Mouse (Mus musculus) stomach, embryonic 15.5 days (tissue): ENCODE data around the gene Sh3gl1. TPM values are rescaled to one million over a fixed set of nuclear protein-coding genes. Genes with fewer than 3 reads are reported as not detected.
A peak's percentile ranks its signal among the peaks of the same experiment; 100 is the strongest.
"Not testable (repeated sequence)": the region's sequence is repeated elsewhere in the genome, so short reads cannot be mapped to it uniquely, and the experiment has no call there.

Experiments used
- ATAC-seq: fragments of 200-750 bp; cut with Nextera tagmentation; 2 replicates; pipeline ENCODE4 v1.8.0; 2017; ENCODE audit warnings: low read depth, moderate number of reproducible peaks, moderate TSS enrichment; ENCODE audit not compliant: insufficient read depth, low FRiP score
- H3K27ac ChIP-seq: fragments of 300-500 bp; sonication (generic); 2 replicates; pipeline ENCODE4 v1.5.1; 2015; ENCODE audit warnings: mild to moderate bottlenecking, inconsistent platforms
- H3K27me3 ChIP-seq: fragments of 300-500 bp; sonication (generic); replicated peaks from 2 replicates; pipeline ENCODE4 v1.6.1; 2015; ENCODE audit warnings: inconsistent platforms
- H3K36me3 ChIP-seq: fragments of 300-500 bp; sonication (generic); 2 replicates; pipeline ENCODE4 v1.6.1; 2015; ENCODE audit warnings: inconsistent platforms
- H3K4me1 ChIP-seq: fragments of 300-500 bp; sonication (generic); 2 replicates; pipeline ENCODE4 v1.6.1; 2015; ENCODE audit warnings: inconsistent platforms
- H3K4me2 ChIP-seq: fragments of 300-500 bp; sonication (generic); 2 replicates; pipeline ENCODE4 v1.6.1; 2015; ENCODE audit warnings: mild to moderate bottlenecking, inconsistent platforms
- H3K4me3 ChIP-seq: fragments of 300-500 bp; sonication (generic); replicated peaks from 2 replicates; pipeline ENCODE4 v1.5.1; 2015; ENCODE audit warnings: inconsistent platforms
- H3K9ac ChIP-seq: fragments of 300-500 bp; sonication (generic); 2 replicates; pipeline ENCODE4 v1.6.1; 2015; ENCODE audit warnings: inconsistent platforms
- H3K9me3 ChIP-seq: fragments of 300-500 bp; sonication (generic); 2 replicates; pipeline ENCODE4 v1.6.1; 2016; ENCODE audit warnings: inconsistent platforms
- WGBS: fragments of 180-500 bp; shearing (Covaris S2); methylation state at CpG from one replicate; pipeline ENCODE4 v1.1.7; 2015; 5-methylcytosine and 5-hydroxymethylcytosine counted together
- polyA plus RNA-seq: library from polyadenylated mRNA; unstranded; fragments of >200 nt; fragmentation: Nextera tagmentation; extraction: Ambion mirVana; gene quantifications from 2 replicates; pipeline ENCODE4 v1.2.1, GENCODE M21; 2015

The Sh3gl1 gene
- polyA plus RNA-seq = 136 and 142 TPM in 2 replicates

- H3K9me3 ChIP-seq = no peaks in the 10 kb centered on the region
- H3K4me2 ChIP-seq = peak within 1 kb of the TSS; percentile 59
- under 1% methylated on average over 74 of the region's 74 CpGs for WGBS
- peaks cover 42% of the 10 kb centered on the region for H3K4me1 ChIP-seq
- peak within 1 kb of the TSS; percentile 93 for H3K27ac ChIP-seq
- no peaks in the 10 kb centered on the region for H3K36me3 ChIP-seq
- peak within 1 kb of the TSS; percentile 96 for H3K9ac ChIP-seq
- peak; percentile 90 for ATAC-seq
- peak within 1 kb of the TSS; percentile 93 for H3K4me3 ChIP-seq
- no peaks in the 10 kb centered on the region for H3K27me3 ChIP-seq
Measured at GRCm38 (mm10) chr17:56036176-56036900, at the start of gene Sh3gl1. Gene Sh3gl1, minus strand, starts transcription at chr17:56036635.

- Histone ChIP-seq H3K27me3 (no peaks in the 10 kb centered on the region), H3K4me1 (peaks cover 23% of the 10 kb centered on the region), H3K27ac (no peak overlapping the region), H3K4me3 (peak overlapping the region; percentile 84), H3K36me3 (0 out of 2 replicates have a peak, but pooled peaks cover 10% of the 10 kb centered on the region), H3K9ac (peak overlapping the region; percentile 1; the same call in 1 of the 2 replicates), H3K9me3 (no peaks in the 10 kb centered on the region), H3K4me2 (peak overlapping the region; percentile 91)
- WGBS = 7% methylated on average over 8 of the region's 8 CpGs
- no peak for ATAC-seq
Measured at GRCm38 (mm10) chr17:56080781-56081585, 44.5 kb upstream of the Sh3gl1 start.

- no peak for ATAC-seq
- H3K4me3 ChIP-seq = peak overlapping the region; percentile 84
- peaks cover 29% of the 10 kb centered on the region for H3K4me1 ChIP-seq
- H3K27me3 ChIP-seq = no peaks in the 10 kb centered on the region
- H3K4me2 ChIP-seq = peak overlapping the region; percentile 91
- peak overlapping the region; percentile 88 for H3K9ac ChIP-seq
- WGBS = under 1% methylated on average over 10 of the region's 11 CpGs
- H3K36me3 ChIP-seq = 0 out of 2 replicates have a peak, but pooled peaks cover 7% of the 10 kb centered on the region
- H3K27ac ChIP-seq = 0 out of 2 replicates have a peak overlapping the region, but pooled peaks have one; percentile 40
- no peaks in the 10 kb centered on the region for H3K9me3 ChIP-seq
Measured at GRCm38 (mm10) chr17:56079921-56080320, 43.5 kb upstream of the Sh3gl1 start.

GRCm38 (mm10) chr17:56078880-56079795, 42.7 kb upstream of the Sh3gl1 start, which contains the start of gene Hdgfl2:
Gene Hdgfl2, plus strand, starts transcription at chr17:56079634.
- no peaks in the 10 kb centered on the region for H3K9me3 ChIP-seq
- peak within 1 kb of the TSS; percentile 88 for H3K9ac ChIP-seq
- H3K27me3 ChIP-seq = no peaks in the 10 kb centered on the region
- peak; percentile 93 for ATAC-seq
- 0 out of 2 replicates have a peak, but pooled peaks cover 7% of the 10 kb centered on the region for H3K36me3 ChIP-seq
- under 1% methylated on average over 59 of the region's 61 CpGs for WGBS
- peaks cover 29% of the 10 kb centered on the region for H3K4me1 ChIP-seq
- H3K4me2 ChIP-seq = peak within 1 kb of the TSS; percentile 91
- H3K27ac ChIP-seq = peak within 1 kb of the TSS; percentile 61; the same call in 1 of the 2 replicates
- peak within 1 kb of the TSS; percentile 84 for H3K4me3 ChIP-seq

- H3K4me3 ChIP-seq = peak overlapping the region; percentile 84
- WGBS = 63% methylated on average over 9 of the region's 9 CpGs
- H3K4me2 ChIP-seq = peak overlapping the region; percentile 45
- H3K4me1 ChIP-seq = peaks cover 35% of the 10 kb centered on the region
- H3K9me3 ChIP-seq, ATAC-seq, H3K27me3 ChIP-seq, H3K9ac ChIP-seq, H3K36me3 ChIP-seq: not testable (repeated sequence)
- peak overlapping the region; percentile 61; the same call in 1 of the 2 replicates for H3K27ac ChIP-seq
Measured at GRCm38 (mm10) chr17:56078361-56078760, 41.9 kb upstream of the Sh3gl1 start.

GRCm38 (mm10) chr17:56077523-56077922, 41.1 kb upstream of the Sh3gl1 start:
- Histone ChIP-seq H3K27ac (no peak overlapping the region), H3K36me3 (peaks cover 5% of the 10 kb centered on the region), H3K4me3 (no peak overlapping the region), H3K9me3 (no peaks in the 10 kb centered on the region), H3K27me3 (no peaks in the 10 kb centered on the region), H3K4me2 (no peak overlapping the region), H3K4me1 (peaks cover 38% of the 10 kb centered on the region), H3K9ac (no peak overlapping the region)
- 88% methylated on average over 5 of the region's 5 CpGs for WGBS
- ATAC-seq = no peak

- Histone ChIP-seq H3K9me3 (no peaks in the 10 kb centered on the region), H3K4me3 (peak within 1 kb of the TSS; percentile 80), H3K4me2 (peak within 1 kb of the TSS; percentile 65), H3K4me1 (peaks cover 14% of the 10 kb centered on the region; the same call in 1 of the 2 replicates), H3K36me3 (peaks cover 28% of the 10 kb centered on the region), H3K27ac (peak within 1 kb of the TSS; percentile 98), H3K9ac (peak within 1 kb of the TSS; percentile 64; the same call in 1 of the 2 replicates), H3K27me3 (no peaks in the 10 kb centered on the region)
- ATAC-seq = peak; percentile 16; the same call in 1 of the 2 replicates
- WGBS = 0% methylated on average over 35 of the region's 35 CpGs
Measured at GRCm38 (mm10) chr17:56074827-56075208, 38.4 kb upstream of the Sh3gl1 start, which contains the start of gene Ubxn6. Gene Ubxn6, minus strand, starts transcription at chr17:56075028.

GRCm38 (mm10) chr17:56074097-56074826, 37.8 kb upstream of the Sh3gl1 start:
- H3K9ac ChIP-seq = peak overlapping the region; percentile 64; the same call in 1 of the 2 replicates
- H3K4me1 ChIP-seq = peaks cover 14% of the 10 kb centered on the region; the same call in 1 of the 2 replicates
- H3K4me3 ChIP-seq = peak overlapping the region; percentile 80
- H3K27me3 ChIP-seq = no peaks in the 10 kb centered on the region
- no peaks in the 10 kb centered on the region for H3K9me3 ChIP-seq
- 7% methylated on average over 22 of the region's 22 CpGs for WGBS
- peaks cover 32% of the 10 kb centered on the region for H3K36me3 ChIP-seq
- peak overlapping the region; percentile 65 for H3K4me2 ChIP-seq
- H3K27ac ChIP-seq = peak overlapping the region; percentile 98
- ATAC-seq = peak; percentile 9

GRCm38 (mm10) chr17:56072243-56072642, 35.8 kb upstream of the Sh3gl1 start:
- Histone ChIP-seq H3K36me3 (peaks cover 52% of the 10 kb centered on the region), H3K4me2 (no peak overlapping the region), H3K4me3 (no peak overlapping the region), H3K9ac (no peak overlapping the region), H3K4me1 (peaks cover 14% of the 10 kb centered on the region; the same call in 1 of the 2 replicates), H3K27me3 (no peaks in the 10 kb centered on the region), H3K9me3 (no peaks in the 10 kb centered on the region), H3K27ac (no peak overlapping the region)
- WGBS = 91% methylated on average over 5 of the region's 5 CpGs
- no peak for ATAC-seq

- no peak overlapping the region for H3K27ac ChIP-seq
- peaks cover 14% of the 10 kb centered on the region; the same call in 1 of the 2 replicates for H3K4me1 ChIP-seq
- H3K9ac ChIP-seq = no peak overlapping the region
- H3K27me3 ChIP-seq = no peaks in the 10 kb centered on the region
- peaks cover 61% of the 10 kb centered on the region for H3K36me3 ChIP-seq
- H3K4me3 ChIP-seq = no peak overlapping the region
- no peaks in the 10 kb centered on the region for H3K9me3 ChIP-seq
- H3K4me2 ChIP-seq = no peak overlapping the region
- ATAC-seq = no peak
Measured at GRCm38 (mm10) chr17:56071126-56071525, 34.7 kb upstream of the Sh3gl1 start.
